Mouse (Mus musculus) cerebellum, postnatal 14 days (tissue): ENCODE data around the gene Prkar2a.

ENCODE experiments used
- DNase-seq, 2 experiments: peaks; one replicate each; pipeline ENCODE4 v3.0.0; 2021; ENCODE audit warnings: mixed read lengths in 2 of 2

The Prkar2a gene

GRCm38 (mm10) chr9:108692226-108693041 is 3.3 kb downstream of the Prkar2a start:
- peak; percentile 77 to 78 for DNase-seq

DNA sequence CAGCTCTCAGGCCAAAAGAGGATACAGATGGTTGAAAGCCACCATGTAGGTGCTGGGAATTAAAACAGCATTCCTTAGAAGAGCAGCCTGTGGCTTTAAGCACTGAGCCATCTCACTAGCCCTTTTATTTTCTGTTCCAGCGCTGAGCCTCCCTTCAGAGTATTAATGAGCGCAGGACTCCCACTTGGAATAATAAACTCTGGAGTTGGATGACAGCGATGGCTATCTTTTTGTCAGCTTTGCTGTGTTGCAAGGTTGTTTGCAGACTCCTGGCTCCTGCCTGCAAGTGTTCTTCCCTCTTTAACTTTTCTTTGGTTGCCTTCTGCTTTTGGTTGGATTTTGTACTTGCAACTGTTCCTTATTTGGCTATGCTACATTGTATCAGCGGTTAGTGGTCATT is 4.8 kb downstream of the Prkar2a start:
- DNase-seq, result no peak

GRCm38 (mm10) chr9:108694533-108694932 is 5.4 kb downstream of the Prkar2a start:
- no peak for DNase-seq

DNA sequence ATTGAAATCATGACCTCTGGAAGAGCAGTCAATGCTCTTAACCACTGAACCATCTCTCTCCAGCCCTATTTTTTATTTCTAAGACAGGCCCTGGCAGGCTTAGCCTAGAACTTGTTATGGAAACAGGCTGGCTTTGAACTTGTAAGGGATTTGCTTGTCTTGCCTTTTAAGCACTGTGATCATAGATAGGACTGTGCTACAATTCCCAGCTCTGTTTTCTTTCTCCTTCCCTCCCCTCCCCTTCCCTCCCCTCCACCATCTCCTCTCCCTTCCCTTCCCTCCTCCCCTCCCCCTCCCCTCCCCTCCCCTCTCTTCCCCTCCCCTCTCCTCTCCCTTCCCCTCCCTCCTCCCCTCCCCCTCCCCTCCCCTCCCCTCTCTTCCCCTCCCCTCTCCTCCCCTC is 13.4 kb downstream of the Prkar2a start:
- no peak for DNase-seq

DNA sequence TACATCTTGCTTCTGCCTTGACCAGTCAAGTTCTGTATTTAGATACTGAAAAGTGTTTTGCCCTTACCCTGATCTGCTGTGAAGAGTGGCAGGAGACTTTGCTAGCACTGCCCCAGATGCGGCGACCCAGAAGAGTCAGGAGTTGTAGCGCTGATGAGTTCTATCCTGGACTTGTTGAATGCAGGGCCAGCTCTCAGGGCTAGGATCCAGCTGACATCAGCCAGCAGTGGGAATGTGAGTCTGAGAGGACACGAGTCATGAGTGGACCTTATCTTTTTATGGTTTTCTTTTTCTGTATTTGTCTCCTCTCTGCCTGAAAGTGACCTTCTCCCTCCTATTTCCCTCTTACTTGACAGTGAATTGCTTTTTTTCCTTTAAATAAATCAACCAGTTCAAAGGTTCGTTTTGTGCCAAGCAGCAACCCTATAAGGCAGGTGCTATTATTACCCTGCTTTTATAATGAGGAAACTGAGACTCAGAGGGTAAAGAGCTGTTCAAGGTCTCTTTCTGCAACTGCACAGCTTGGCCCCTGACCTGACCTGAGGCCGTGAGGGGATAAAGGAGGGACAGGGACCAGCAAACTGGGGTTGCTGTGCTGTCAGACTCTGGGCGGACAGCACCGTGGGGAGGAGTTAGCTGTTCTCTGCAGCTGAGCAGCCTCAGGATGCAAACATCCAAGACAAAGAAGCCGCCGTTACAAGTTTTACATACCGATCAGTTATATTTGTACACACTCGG is 14.4 kb downstream of the Prkar2a start:
- no peak for DNase-seq

GRCm38 (mm10) chr9:108704591-108704990 is 15.5 kb downstream of the Prkar2a start:
- DNase-seq, result no peak

- no peak for DNase-seq
Observed at GRCm38 (mm10) chr9:108707212-108707611, 18.1 kb downstream of the Prkar2a start.

- no peak for DNase-seq
Observed at GRCm38 (mm10) chr9:108708833-108709232, 19.7 kb downstream of the Prkar2a start.

DNA sequence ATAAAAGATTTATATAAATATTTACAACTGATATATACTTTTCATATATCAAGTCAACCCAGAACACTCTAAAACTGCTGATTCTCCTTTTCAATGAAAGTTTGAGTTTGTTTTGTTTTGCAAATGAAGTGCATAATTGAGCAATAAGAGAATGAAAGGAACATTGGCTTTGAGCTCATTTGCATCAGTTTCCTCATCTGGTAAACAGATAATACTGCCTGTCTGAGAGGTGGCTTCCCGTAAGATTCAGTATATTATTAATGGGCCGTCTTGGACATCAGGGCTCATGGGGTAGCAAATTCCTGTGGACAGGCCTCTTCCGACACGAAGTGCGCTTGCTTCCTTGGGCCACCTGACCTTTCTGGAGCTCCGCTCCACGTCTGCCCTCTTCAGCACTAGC is 21.7 kb downstream of the Prkar2a start:
- no peak for DNase-seq

- DNase-seq, result no peak
Observed at GRCm38 (mm10) chr9:108716199-108716598, 27.1 kb downstream of the Prkar2a start.

- DNase-seq, result no peak
Observed at GRCm38 (mm10) chr9:108723751-108724150, 34.6 kb downstream of the Prkar2a start.

DNA sequence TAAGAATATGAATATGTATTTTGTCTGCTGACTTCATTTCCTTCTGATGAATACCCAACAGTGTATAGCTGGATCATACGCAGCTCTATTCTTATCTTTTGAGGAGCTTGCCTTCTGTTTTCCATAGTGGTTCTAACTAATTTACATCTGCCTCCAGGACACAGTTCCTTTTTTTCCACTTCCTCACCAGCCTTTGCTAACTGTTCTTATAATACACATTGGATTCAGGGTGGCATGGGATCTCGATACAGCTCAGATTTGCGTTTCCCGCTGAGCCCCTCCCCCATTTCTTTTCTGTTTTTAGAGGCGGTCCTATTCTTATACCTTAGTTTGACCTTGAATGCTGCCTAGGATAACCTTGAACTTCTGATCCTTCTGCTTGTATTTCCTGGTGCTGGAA is 37.0 kb downstream of the Prkar2a start:
- no peak for DNase-seq

GRCm38 (mm10) chr9:108729050-108729449 is 39.9 kb downstream of the Prkar2a start:
- no peak for DNase-seq

GRCm38 (mm10) chr9:108732462-108732861 is 43.3 kb downstream of the Prkar2a start:
- DNase-seq, result no peak

DNA sequence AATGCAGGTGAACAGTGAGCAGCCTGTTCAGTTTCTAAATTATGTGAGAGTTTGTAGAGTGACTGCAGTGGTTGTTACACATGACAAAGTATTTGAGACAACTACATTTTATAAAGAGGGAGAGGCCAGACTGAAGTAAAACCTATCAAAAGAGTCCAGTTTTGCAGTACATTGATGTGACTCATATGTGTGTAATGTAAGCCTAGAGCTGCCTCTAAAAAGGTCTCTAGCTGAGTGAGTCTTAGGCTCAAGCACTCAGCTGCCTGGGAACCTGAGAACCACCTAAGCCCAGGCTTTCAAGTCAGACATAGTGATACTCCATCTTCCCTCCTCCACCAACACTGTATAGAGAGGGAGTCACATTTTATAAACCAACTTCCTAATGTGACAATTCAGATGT is 45.5 kb downstream of the Prkar2a start:
- DNase-seq, result no peak

DNA sequence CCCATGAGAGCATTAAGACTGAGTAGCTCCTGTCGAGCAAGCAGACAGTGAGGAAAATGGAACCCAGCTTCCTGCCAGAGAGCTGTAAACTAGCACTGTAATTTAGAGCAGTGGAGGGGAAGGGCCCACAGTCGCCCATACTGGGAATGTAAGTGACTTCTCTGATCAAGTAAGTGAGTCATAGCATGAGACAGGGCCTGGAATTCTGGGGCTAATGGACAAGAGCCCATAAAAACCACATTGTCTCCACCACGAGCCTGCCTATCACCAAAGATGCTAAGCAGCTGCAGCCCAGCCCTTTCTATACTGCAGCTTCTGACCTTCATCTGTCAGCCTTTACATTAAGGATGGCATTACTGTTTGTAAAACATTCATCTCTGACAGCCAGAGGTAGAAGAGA is 50.1 kb downstream of the Prkar2a start:
- no peak for DNase-seq

DNA sequence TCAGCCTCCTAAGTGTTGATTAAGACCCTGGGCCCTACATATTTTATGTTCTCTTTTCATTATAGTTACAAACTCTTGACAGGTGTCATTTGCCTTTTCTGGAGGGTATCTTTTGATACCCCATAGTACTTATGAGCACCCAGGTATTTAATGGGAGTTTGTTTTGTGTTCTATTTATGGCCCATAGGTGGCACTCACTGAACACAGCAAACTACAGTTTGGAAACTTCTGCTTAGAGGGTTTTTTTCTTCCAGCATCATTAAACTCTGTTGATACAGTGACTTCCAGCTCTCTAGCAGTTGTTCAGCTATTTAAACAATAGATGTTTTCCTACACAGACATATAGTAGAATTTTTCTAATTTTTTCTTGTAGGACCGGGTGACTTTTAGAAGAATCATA is 50.9 kb downstream of the Prkar2a start:
- no peak for DNase-seq

GRCm38 (mm10) chr9:108742048-108742447 is 52.9 kb downstream of the Prkar2a start:
- DNase-seq, result no peak

DNA sequence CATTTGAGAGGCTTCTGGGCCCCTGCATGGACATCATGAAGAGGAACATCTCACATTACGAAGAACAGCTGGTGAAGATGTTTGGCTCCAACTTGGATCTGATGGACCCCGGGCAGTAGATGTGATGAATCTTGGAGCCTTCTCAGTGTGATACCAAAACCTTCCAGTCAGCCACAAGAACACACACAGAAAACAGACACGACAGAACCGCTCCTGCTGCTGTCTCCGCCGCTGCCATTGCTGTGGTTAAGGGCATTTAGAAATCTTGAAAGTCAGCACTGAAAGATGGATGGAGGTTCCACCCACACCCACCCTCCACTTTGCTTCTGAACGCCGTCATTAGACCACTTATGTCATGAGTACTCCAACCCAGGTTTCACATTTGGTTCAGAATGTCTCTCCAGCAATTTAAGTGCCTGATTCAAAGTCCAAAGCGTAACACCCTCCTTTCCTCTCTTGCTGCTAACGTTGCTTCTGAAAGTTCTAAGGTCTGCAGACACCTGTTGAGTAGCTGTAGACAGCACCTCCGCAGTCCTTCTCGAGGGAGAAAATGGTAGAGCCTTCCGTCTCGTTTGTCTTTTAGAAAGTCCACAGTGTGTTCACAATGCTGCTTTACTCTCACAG is 57.9 kb downstream of the Prkar2a start:
- DNase-seq, result no peak

GRCm38 (mm10) chr9:108747694-108748093 is 58.6 kb downstream of the Prkar2a start:
- DNase-seq, result no peak

- DNase-seq, result peak; percentile 22 to 24
Observed at GRCm38 (mm10) chr9:108748600-108749183, 59.6 kb downstream of the Prkar2a start.

GRCm38 (mm10) chr9:108750616-108751015 is 61.5 kb downstream of the Prkar2a start:
- no peak for DNase-seq

DNA sequence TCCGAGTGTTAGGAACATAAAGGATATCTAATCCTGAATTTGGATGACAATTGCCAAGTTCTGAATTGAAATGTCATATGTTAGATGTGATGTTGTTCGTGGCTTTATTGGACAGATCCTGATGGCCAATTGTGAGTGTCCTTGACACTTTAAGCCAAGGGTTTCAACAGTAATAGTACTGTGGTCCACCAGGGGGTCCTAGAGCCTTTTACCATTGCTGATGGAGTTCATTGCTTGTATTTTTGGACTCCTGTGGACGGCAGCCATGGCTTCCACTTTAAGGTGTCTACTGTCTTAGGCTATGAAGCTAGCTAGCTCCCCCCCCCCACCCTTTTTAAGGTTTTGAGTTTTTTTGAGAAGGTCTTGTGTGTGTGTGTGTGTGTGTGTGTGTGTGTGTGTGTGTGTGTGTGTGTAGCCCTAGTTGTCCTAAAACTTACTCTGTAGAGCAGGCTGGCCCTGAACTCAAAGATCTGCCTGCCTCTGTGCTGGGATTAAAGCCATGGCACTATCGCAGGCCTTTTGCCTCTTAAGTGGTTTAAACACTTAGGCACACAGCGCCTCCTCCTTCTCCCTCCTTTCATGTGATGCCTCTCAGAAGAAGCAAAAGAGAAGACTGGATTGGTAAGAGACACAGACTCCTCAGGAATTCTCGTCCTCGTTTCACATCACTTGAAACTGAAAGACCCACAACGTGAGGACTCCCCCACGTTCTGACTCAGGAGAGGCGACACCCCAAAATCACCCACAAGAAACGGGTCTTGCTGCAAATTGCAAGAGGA is 63.2 kb downstream of the Prkar2a start:
- no peak for DNase-seq
